Mouse (Mus musculus): ENCODE data around the gene Osbp2. TPM values are rescaled to one million over a fixed set of nuclear protein-coding genes. Genes with fewer than 3 reads are reported as not detected.

Gene Osbp2
- total RNA-seq, 2 experiments from 2014 or later = 5.6 to 6.1 TPM

DNA sequence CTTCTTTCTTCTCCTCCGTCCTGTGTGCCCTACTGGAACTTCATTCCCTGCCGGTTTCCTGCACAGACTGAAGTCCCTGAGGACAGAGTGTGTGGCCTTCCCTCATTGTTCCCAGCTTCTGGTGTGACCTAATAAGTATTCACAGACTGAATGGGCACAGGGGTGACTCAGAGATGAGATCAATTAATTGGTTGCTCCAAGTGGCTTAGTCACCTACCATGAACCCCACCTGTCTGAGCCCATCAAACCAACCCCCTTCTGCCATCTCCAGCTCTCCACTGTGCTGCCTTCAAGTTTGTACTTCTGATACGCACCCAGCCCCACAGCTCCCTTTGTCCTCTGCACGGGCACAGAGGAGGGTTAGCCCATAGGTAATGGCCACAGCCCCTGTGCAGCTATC, 99.4 kb downstream of the Osbp2 start:
- no peak for DNase-seq
- intact Hi-C loops (cut with DNase I) = no loop called here

DNA sequence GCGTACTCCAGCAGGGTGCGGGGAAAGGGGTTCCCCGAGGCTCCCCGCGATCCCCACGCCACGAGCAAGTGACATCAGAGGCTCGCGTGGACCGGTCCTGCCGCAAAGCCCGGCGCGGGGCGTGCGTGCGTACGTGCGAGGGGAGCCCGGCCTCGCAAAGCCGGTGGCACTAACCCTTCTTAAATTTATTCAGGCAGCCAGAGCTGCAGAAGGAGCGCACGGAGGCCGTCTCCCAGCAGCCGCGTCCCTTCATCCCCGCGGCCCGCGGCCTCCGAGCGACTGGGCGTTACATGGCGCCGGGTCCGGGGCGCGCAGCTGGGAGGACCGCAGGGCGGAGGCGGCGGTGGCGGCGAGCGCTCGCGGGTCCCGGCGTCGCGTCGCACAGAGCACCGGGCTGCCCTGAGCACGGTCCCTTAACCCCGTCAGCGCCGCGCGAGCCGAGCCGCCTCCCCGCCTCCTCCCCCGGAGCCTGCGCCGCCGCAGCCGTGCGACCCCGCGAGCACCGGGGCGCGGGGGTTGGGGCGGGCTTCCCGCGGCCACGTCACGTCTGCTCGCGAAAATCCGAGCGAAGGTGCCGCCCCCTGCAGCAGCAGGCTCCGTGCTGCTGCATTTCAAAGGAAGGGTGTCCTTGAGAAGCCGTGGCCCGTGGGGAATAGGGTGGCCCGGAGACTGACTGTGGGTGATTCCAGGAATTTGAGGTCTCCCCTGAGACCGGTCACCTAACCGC, 101.8 kb downstream of the Osbp2 start:
- intact Hi-C loops (cut with DNase I) = no loop called here
- peak; percentile 12 to 13 for DNase-seq

DNA sequence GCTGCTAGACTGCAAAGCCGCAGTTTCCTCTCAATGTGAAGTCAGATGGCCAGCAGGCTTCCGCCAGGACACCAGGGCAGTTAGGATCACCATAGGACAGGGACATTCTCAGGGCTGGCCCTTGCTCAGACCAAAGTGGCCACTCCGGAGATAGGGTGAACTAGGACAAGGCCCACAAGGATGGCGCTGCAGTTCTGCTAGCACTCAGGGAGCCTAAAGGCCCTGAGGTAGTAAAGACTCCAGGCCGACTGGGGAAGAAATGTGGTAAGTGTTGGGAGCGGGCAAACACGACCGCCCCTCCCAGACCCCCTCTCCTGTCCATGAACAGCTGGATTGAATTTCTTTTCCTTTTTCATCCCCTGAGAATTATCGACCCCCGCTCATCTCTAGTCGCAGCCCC, 102.4 kb downstream of the Osbp2 start:
- intact Hi-C loops (cut with DNase I) = no loop called here
- DNase-seq = no peak

DNA sequence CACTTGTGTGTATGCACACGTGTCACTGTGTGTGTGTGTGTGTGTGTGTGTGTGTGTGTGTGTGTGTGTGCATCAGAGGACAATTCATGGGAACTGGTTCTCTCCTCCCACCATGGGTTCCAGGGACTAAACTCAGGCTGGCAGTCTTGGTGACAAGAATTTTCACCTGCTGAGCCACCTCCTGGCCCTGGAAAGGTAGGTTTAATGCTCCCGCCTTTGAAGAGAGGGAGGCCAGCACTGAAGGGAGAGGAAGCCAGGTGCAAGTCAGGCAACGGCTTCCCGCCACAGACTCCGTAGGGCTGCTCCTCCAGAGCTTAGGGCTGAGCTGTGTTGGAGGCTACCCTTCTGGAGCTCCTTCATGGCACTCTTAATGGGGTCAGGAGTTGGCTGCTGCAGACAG, 104.3 kb downstream of the Osbp2 start:
- intact Hi-C loops (cut with DNase I) = no loop called here

DNA sequence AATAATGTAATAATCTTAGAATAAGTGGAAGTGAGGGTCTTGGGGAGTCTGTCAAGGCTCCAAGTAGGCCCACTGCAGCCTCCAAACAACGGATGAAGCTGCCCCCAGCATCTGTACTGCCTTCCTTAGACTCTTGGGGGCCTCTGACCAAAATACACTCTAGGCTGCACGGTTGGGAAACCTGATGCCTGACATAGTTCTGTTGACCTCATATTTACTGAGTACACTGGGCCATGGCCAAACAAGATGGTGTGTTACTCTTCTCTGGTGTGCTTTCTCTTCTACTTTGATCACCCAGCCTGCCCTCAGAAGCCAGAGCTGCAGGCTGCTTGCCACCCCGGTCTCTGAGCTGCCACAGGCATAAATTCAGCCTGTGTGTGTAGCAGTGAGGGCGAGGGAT, 108.4 kb downstream of the Osbp2 start:
- DNase-seq = peak in 1 of 2 experiments; percentile 4

More for the DNA sequence above, 104.3 kb downstream of the Osbp2 start:
- no peak for DNase-seq

DNA sequence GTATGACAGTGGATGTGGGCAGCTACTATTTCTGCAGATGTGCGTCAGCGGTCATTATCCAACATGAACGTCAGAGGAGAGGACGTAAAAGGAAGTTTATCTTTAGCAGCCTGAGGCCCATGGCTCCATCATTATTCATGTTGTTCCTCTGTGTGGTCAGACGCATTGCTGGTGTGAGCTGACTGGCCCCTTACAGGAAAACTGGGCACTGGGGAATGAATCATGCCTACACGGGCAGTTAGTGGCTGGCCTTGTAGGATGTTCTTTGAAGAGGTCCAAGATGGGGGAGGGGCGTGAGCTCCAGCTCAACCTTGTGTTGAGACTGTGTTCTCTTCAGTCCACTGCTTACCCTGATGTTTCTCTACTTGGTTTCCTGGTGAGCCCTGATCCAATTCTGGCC, 109.0 kb downstream of the Osbp2 start:
- intact Hi-C loops (cut with DNase I) = no loop called here
- no peak for DNase-seq

More for the DNA sequence above, 108.4 kb downstream of the Osbp2 start:
- intact Hi-C loops (cut with DNase I) = no loop called here

DNA sequence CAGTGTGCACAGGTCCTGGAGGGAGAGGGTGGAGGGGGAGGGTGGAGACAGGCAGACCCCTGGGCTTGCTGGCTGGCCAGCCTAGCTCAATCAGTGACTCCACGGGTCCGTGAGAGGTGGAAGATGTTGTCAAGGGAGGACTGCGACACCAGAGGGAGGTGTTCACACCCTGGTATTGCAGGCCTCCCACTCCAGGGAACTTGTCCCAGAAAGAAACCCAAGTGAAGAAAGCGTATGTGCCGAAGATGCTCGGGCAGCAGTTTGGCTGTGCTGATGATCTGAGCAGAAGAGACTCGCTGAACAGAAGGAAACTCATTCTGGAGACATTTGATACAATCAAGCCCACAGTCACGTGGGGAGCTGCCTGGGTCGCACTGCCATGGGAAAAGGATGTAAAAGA, 109.8 kb downstream of the Osbp2 start:
- intact Hi-C loops (cut with DNase I) = no loop called here
- no peak for DNase-seq

DNA sequence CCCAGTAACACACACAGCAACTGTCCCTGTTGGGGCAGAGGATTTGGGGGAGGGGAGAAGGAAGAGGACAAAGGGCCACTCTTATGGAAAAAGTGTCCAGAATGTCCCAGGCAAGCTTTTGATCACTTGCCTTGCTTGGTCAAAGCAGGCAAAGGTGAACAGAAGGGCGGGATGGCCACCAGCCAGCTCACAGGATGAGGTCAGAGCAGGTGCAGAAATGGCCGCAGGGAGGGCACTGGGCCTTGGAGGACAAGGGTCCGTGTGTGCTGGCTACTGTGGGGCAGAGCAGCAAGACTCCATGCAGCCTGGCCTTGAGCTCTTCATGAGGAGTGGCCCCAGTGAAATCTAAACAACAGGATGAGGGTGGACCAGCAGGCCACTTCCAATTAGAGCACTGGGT, 110.9 kb downstream of the Osbp2 start:
- intact Hi-C loops (cut with DNase I) = no loop called here
- DNase-seq = no peak

DNA sequence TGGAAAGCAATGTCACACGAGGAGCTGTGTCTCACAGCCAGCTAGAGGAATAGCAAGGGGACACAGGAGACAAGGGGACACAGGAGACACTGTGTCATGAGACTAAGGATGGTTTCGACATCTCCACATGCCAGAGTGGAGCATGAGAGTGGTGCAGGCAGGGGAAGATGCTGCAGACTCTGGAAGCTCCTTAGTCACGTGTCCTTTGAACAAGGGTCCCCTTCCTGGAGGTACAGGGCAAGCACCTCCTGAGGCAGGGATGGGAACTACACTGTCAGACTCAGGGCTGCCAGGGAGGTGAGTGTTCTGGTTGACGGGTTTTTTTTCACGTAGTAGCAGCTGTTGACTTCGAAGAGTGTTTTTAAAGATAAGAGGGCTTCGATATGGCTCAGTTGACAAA, 113.9 kb downstream of the Osbp2 start:
- DNase-seq = no peak
- intact Hi-C loops (cut with DNase I) = no loop called here

DNA sequence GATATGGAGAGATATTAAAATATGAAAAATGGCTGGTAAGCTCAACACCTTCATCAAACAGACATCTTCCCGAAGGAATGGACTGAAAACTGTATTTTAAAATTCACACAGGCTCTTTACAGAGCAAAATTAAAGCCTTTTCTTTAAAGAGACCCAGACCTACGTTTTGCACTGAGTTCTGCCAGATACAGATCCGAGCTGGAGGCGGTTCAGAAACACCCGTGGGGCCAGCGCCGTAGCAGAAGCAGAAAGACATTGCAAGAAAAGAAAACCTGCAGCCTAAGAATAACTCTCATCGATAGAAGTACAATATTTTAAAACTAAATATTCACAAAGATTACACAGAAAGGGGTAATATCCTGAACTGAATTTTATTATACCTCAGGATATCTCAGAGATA, 121.3 kb downstream of the Osbp2 start:
- intact Hi-C loops (cut with DNase I) = no loop called here
- no peak for DNase-seq

DNA sequence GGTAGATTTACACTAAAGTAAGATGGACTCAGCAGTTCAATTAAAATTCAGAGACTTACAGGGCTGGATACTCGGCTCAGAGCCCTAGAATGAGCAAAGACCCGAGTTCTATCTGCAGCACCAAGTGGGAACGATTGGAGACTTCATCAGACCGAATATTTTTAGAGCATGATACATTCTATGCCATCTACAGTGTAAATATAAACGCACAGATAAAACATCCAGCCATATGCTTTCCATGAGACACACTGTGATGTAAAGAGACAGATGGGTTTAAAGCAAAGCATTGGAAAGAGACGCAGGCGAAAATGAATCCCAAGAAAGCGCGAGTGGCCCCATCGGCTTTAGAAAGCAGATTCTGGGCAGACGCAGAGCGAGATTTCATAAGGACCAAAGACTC, 122.5 kb downstream of the Osbp2 start:
- intact Hi-C loops (cut with DNase I) = no loop called here
- no peak for DNase-seq

DNA sequence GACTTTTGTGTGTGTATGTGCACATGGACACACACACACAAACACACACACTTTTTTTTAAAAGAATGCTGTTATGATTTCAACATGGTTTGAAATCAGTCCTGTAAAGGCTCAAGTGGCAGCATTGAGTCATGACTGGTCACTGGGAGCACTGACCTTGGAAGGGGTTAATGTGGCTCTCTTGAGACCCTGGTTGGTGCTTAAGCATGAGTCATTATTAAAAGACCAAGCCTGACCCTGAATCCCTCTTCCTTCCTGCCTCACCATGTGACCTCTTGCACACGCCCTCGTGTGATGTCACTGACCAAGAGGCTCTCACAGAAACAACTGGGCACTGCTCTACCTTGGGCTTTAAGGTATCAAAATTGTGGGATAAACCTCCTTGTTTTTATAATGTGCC, 124.9 kb downstream of the Osbp2 start:
- intact Hi-C loops (cut with DNase I) = no loop called here
- DNase-seq = no peak

DNA sequence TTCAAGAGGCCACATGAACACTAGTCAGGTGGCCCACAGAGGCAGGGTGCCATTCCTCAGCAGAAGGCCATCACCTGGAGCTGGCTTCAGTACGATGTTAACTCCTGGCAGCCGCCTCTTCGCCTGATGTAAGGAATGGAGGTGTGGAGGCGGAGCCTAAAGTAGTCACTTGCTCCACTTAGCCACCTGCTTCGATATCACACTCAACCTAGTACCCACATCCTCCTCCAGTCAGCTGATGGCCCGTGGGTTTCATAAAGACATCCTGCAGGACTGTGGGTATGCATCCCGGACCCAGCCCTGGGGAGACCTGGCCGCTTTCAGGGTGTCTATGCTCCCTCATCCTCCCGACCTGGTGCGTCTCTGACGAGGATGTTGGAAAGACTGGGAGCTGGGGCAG, 128.0 kb downstream of the Osbp2 start:
- intact Hi-C loops (cut with DNase I) = no loop called here
- no peak for DNase-seq

DNA sequence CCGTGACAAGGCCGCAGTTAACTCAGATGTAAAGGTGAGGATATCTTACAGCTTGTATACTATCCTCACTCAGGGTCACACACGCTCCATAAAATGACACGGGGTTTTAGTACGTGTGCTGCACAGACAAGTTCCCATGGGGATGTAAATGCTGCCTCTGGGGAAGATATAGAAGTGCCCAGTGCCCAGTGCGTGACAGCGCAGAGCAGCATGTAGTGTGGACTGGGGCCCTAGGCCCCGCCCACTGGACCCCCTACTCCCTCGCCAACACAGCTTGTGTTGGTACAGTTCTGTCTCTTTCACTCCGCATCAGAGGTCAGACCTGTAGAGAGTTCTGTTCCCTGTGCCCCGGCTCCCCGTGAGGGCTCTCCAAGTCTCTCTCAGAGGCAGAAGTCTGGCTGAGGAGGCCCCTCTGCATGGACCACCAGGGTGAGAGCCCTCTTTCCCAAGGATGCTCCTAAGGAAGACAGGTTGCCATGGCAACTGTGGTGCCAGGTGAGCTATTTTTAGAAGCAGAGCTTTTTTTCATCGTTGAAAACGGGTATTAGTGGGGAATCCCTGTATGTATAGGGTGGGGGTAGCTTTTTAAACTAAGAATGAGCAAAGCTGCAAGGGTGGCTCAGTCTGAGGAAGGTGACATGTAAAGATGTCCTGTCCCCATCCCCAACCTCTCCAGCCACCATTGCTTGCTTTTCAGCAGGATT, 129.6 kb downstream of the Osbp2 start:
- no peak for DNase-seq
- intact Hi-C loops (cut with DNase I) = no loop called here

DNA sequence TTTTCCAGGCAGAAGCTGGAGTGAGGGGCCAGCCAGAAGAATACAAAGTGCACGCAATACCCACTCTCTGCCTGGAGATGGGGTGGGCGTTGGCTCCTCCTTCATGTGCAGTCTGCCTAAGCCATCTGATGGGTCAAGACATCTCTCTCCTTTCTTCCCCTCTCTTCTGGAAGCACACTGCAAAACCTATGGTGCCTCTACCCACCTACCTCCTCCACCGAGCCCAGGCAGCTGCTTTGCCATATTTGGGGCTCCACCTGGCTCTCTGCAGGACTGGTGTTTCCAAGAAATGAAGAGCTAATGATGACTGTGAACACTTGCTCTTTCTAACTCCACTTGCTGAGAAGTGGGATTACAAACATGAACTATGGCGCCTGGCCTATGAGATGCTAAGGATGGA, 132.2 kb downstream of the Osbp2 start:
- intact Hi-C loops (cut with DNase I) = no loop called here
- DNase-seq = no peak

DNA sequence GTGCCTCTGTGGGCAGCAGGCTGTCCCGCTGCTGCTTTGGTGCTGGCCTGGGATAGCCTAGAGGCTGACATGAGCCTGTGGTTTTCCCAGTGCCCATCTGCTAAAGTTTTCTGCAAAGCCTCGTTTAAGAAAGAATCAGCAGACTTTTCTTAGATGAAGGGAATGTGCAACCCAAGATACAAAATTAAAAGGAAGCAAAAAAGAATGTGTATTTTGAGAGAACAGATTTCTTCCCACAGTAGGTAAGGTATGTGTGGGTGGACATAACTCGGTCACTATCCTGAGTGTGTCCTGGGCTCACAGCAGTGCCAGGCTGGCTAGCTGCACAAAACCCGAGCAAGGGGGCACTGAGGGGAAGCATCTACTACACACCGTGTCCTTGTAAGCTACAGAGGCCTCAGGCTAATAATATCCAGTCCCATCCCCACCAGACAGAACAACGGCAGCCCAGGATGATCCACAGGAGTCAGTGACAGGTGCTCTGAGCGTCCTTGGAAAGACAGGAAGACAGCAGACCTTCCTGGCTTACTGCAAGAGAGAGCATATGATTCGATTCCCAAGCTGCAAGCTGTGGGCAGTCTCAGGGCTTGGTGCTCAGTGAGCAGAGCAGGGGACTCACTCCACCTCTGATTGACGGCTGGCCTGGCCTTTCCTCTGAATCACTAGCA, 136.1 kb downstream of the Osbp2 start:
- intact Hi-C loops (cut with DNase I) = loop anchor here (5.0 kb wide), 1 partner anchor 40 kb away; no protein-coding TSS in a partner anchor
- DNase-seq = no peak

DNA sequence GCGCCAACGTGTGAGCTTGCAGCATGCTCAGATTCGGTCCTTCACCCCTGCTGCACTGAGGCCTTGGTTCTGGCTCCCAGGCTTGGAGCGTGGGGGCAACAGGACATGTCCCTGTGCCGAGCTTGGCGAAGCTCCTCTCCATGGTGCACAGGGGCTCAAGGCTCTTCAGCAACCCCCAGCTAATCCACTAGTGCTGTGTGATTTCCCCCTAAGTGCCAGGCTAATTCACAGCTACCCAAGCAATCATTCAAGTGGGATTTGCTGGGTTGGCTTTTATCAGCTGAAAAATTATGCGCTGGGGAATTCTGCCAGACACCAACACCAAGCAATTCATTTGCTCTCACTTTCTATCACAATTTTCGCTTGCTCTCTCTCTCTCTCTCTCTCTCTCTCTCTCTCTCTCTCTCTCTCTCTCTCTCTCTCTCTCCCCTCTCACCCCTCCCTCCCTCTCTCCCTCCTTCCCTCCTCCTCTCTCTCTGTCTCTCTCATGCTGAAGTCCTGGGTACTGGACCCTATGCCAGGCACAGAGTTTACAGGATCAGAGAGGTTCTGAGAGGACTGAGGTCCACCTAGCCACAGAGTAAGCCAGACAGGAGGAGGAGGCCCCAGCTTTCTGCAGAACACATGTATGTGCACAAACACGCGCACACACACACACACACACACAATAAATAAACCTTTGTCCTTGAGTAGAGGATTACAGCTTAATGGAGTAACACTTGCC, 138.2 kb downstream of the Osbp2 start:
- intact Hi-C loops (cut with DNase I) = loop anchor here (5.0 kb wide), 1 partner anchor 42 kb away; no protein-coding TSS in a partner anchor
- no peak for DNase-seq

DNA sequence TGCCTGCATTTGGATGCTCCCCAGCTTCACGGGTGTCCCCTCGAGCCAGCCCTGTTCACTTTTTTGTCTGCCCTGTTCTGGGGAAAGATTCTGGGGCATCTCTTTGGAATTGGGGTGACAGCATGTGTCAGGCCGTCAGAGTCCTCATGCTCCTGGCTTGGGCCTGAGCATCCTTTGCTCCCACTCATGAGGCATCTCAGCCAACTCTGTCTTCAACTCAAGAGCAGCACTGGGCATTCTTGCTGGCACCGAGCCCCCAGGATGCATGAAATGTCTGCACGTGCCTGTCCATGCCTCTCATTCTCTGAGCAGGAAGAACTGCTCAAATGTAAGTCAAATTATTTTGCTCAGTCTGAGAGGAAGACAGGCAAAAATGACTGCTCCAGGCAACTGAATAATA, 139.0 kb downstream of the Osbp2 start:
- no peak for DNase-seq
- intact Hi-C loops (cut with DNase I) = loop anchor here (5.0 kb wide), 1 partner anchor 43 kb away; no protein-coding TSS in a partner anchor

DNA sequence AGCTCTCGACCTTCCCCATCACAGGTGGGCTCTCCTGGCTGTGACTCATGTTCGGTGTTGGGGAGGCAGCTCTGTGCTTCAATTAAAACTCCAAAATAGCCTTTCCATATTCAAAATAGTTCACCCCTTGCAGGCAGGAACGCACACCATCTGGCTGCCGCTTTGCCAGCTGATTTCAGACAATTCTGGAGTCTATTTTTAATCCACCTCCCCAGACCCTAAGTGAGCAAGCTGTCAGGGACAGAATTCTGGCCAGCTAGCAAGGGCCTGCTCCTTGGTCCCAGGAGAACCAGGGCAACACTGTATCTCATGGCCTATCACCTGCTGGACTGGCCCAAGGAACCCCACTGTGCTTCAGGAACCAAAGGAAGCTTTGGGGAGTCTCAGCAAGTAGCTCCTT, 139.8 kb downstream of the Osbp2 start:
- peak; percentile 5 to 6 for DNase-seq
- intact Hi-C loops (cut with DNase I) = no loop called here

DNA sequence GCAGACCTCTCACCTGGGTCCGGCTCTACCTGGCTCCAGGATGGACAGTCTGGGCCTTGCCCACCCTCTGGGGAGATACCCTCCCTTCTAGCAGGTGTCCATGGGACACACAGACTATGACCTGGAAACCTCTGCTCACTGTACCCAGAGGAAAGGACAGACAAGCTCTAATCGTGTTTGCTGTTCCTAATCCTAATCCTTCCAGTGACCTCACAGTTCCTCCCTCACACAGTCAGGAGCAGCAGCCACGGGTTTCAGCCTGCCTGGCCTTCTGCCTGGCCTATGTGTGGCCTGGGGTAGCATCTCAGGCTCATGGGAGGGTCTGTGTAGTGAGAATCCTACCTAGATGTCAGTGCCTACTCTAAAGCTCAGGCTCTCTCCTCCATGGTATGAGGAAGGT, 140.8 kb downstream of the Osbp2 start:
- intact Hi-C loops (cut with DNase I) = no loop called here

DNA sequence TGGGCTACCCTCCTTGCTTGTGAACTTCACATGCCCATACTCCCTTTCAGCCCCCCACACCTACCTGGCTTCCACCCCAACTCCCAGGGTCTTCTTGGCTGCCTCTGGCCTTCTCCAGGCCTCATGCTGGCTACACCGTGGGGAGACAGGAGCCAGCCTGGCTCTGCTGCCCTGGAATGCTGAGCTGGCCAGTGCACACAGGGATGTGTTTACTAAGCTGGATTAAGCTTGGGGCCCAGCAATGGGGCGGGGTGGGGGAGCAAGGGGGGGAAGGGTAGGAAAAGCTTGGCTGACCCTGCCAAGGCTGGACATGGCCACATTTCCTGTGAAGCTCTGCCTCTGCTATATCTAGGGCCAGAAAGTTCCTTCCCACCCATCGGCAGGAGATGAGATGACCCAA, 141.7 kb downstream of the Osbp2 start:
- intact Hi-C loops (cut with DNase I) = no loop called here
- DNase-seq = no peak

More for the DNA sequence above, 140.8 kb downstream of the Osbp2 start:
- no peak for DNase-seq
